Mouse (Mus musculus) E14TG2a.4 (cell line): Measurements from ENCODE around the gene Espl1.

Experiments used
- CTCF ChIP-seq: conservative IDR thresholded peaks from 2 replicates; pipeline ENCODE4 v1.5.1; 2014; ENCODE audit warnings: low read length
- NANOG ChIP-seq: IDR thresholded peaks from 2 replicates; pipeline ENCODE4 v1.6.1; 2014; ENCODE audit warnings: borderline replicate concordance, low read length, mixed read lengths

- TF ChIP-seq CTCF = no peak
- no peak for TF ChIP-seq NANOG
Measured at GRCm38 (mm10) chr15:102362648-102363047, 66.6 kb downstream of the Espl1 start.
